Mouse (Mus musculus): ENCODE data around the gene Nxph4.

Nxph4 gene

GRCm38 (mm10) chr10:127488856-127489255 is 45.5 kb downstream of the Nxph4 start:
- no peak for DNase-seq (ENCODE audit: low spot score)

DNA sequence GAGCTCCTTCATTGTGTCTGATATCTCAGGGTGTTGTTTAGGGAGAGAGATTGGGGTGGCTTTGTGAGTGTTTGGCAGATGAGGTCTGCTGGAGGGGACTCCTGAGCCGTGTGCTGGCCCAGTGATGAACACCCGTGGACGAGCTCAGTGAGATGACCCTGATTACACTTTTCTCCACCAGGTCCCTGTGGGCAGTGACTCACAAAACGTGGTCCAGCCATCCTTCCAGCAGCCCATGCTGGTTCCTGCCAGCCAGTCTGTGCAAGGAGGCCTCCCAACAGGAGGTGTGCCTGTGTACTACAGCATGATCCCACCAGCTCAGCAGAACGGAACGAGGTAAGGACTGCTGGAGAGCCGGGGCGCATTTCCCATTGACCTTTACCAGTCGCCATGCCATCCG is 49.1 kb downstream of the Nxph4 start:
- DNase-seq (ENCODE audit: low spot score), result no peak

GRCm38 (mm10) chr10:127480833-127481813 is 53.2 kb downstream of the Nxph4 start:
- DNase-seq (ENCODE audit: low spot score), result no peak

GRCm38 (mm10) chr10:127479131-127479530 is 55.2 kb downstream of the Nxph4 start:
- no peak for DNase-seq (ENCODE audit: low spot score)

- DNase-seq (ENCODE audit: low spot score), result no peak
Measured at GRCm38 (mm10) chr10:127477301-127477700, 57.1 kb downstream of the Nxph4 start.

DNA sequence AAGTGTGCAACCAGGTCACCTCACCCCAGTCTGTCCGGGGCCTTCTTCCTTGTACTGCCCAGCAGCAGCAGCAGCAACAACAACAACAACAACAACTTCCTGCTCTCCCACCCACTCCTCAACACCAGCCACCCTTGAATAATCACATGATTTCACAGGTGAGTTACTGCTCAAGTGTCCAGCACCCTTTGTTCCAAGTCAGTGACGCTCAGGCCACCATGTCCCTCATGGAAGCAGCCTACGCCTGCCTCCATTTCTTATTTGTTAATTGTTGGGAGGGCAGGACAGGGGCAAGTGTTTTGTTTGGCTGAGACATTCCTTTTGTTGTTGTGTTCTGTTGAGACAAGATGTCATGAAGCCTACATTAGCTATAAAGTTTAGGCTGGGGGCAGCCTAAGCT is 57.8 kb downstream of the Nxph4 start:
- no peak for DNase-seq (ENCODE audit: low spot score)

All from testis, postnatal 14 days (tissue).